Mouse (Mus musculus): ENCODE measurements around the gene Ppp4r1.

Ppp4r1 gene

GRCm38 (mm10) chr17:65802026-65802425, 19.7 kb downstream of the Ppp4r1 start:
- DNase-seq (ENCODE audit: low spot score) = no peak

GRCm38 (mm10) chr17:65805966-65806365, 23.6 kb downstream of the Ppp4r1 start:
- DNase-seq (ENCODE audit: low spot score) = no peak

GRCm38 (mm10) chr17:65806416-65806815, 24.0 kb downstream of the Ppp4r1 start:
- no peak for DNase-seq (ENCODE audit: low spot score)

- DNase-seq (ENCODE audit: low spot score) = no peak
These were observed 28.7 kb downstream of the Ppp4r1 start for GRCm38 (mm10) chr17:65811032-65811431.

GRCm38 (mm10) chr17:65813763-65814162, 31.4 kb downstream of the Ppp4r1 start:
- DNase-seq (ENCODE audit: low spot score) = no peak

- DNase-seq (ENCODE audit: low spot score) = no peak
These were observed 37.8 kb downstream of the Ppp4r1 start for GRCm38 (mm10) chr17:65820197-65820596.

GRCm38 (mm10) chr17:65822423-65822822, 40.0 kb downstream of the Ppp4r1 start:
- no peak for DNase-seq (ENCODE audit: low spot score)

- DNase-seq (ENCODE audit: low spot score) = no peak
These were observed 41.9 kb downstream of the Ppp4r1 start for GRCm38 (mm10) chr17:65824246-65824645.

DNA sequence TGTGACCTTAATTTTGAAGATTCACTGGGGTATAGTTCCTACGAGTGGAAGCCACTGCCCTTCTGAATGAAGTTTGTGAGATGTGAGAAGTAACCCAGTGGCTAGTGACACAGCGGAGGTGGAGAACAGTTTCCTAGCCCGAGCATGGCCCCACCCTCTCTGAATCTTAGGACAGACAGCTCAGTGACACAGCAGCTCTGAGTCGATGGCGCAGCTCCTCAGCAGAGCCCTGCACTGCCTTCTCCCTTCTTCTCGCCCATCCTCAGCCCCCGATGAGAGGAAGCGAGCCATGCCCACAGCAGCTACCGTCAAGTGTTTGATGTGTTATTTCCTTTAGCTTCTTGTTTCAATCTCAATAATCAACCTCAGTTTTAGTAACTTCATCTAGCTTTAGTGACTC, 43.9 kb downstream of the Ppp4r1 start:
- DNase-seq (ENCODE audit: low spot score) = no peak

DNA sequence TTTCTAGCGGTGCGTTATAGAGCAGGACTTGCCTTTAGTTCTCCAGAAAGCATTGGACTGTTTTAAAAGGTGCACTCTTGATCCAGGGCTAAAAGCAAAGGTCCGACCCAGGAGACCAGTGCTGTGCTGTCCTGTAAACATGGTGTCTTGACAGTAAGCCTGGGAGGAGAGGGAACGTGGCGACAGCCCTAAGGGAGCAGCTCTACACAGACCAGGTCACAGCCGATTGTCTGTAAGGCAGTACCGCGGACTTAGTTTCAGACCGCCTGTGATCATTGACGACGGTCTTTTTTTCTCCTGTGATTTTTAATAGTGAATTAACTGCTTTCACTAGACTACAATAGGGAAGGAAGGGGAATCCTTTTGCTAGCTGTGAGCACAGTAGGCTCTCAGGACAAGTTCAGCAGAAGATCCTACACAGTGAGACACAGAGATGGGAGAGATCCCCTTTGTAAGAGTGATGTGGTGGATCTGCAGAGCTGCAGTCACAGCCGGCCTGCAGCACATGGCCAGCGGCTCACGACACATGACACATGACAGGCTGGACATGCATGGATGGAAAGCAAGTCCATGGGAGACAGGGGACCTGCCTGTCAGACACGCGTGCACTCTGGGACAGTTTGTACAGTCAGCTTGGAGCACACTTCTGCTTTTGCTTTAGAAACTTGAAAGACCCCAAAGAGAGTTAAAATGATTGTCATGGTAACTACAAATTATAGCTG, 44.9 kb downstream of the Ppp4r1 start:
- DNase-seq (ENCODE audit: low spot score) = no peak

DNA sequence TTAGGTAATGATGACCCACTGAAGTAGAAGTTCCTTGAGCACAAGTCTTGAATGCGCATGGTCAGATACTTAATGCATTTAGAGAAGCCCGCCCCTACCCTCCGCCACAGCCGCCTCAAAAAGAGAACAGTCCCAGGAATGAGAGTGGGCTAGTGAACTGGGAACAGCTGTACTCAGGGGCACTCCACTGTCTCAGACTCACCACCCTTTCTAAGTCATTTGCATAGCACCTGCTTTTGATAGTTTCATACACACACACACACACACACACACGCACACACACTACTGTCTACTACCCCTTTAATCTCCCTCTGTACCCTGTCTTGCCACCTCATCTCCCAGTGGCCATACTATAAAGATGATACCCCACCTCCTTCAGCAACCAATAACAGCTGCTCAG, 45.5 kb downstream of the Ppp4r1 start:
- DNase-seq (ENCODE audit: low spot score) = no peak

DNA sequence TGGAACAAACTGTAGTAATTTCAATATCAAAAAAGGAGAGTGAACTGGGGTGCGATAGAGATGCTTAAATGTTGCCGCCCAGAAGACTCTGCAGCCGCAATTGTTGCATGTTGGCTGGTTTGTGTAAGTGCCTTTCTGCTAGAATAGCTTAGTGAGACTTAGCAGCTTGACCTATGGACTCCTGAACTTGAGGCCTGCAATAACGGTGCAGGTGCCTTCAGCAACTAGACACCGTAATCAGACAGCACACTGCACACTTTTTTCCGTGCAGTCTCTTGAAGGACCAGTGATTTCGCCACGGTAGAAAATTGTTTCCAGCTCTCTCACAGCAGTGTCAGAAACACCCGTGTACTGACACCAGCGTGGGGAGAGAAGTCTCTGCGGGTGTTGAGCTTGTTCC, 46.6 kb downstream of the Ppp4r1 start:
- DNase-seq (ENCODE audit: low spot score) = no peak

DNA sequence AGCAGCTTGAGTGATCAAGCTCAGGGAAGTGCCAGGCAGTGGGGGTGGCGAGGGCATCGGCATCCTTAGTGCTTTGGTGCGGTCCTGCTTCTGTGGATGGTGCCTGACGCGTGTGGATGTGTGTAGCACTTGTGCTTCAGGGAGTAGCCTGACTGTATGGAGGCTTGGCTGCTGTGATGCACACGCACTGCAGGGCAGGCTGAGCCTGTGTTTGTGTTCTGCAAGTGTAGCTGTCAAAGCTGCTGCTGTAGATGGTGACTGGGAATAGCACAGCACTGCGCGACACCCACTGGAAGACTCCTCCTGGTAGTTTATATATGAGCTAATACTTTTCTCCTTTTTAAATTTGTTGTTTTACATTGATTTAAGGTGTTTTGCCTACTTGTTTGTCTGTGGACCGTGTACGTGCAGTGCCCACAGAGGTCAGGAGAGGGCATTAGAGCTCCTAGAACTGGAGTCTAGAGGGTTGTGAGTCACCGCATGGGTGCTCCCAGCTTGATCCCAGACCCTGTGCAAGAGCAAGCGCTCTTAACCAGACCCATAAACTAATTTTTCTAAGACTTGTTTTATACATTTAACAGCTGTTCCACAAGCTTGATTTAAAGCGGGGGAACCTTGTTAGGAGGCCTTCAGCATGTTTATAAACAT, 48.0 kb downstream of the Ppp4r1 start:
- DNase-seq (ENCODE audit: low spot score) = no peak

DNA sequence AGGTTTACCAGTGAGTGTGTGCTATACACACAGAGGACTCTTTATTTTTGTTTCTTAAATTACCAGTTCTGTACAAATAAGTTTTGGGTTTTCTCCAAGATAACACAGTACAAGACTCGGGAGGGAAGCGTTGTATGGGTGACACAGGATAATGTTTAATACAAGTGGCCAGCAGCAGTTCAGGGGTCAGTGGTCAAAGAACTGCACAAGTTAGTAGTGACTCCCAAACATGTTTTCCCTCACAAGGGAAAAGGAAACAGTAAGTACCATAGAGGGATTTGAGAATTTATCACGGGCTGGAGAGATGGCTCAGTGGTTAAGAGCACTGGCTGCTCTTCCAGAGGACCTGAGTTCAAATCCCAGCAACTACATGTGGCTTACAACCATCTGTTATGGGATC, 51.5 kb downstream of the Ppp4r1 start:
- no peak for DNase-seq (ENCODE audit: low spot score)

- DNase-seq (ENCODE audit: low spot score) = no peak
These were observed 54.4 kb downstream of the Ppp4r1 start for GRCm38 (mm10) chr17:65836746-65837145.

DNA sequence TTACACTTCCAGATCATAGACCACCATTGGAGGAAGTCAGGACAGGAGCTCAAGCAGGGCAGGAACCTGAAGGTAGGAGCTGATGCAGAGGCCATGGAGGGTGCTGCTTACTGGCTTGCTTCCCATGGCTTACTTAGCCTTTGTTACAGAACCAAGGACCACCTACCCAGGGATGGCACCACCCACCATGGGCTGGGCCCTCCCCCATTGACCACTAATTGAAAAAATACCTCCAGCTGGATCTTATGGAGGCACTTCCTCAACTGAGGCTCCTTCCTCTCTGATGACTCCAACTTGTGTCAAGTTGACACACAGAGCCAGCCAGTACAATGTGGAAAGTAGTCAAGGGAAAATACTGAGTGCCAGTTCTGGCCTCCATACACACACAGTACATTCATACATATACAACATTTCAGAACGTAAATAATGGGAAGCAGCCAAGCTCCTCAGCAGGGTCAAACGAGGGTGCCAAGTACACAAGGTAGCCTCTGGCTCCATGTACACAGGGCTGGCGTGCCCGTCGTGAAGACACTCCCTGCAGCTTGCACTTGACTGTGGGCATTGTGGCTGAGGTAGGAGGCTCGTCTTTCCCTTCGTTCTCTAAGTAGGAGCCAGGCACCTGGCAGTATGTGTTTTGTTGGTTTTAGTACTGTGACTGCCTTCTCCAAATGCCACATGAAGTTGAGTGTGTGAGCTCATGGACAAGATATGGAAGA, 57.3 kb downstream of the Ppp4r1 start:
- no peak for DNase-seq (ENCODE audit: low spot score)

GRCm38 (mm10) chr17:65842669-65843381, 60.5 kb downstream of the Ppp4r1 start:
- DNase-seq (ENCODE audit: low spot score) = no peak

DNA sequence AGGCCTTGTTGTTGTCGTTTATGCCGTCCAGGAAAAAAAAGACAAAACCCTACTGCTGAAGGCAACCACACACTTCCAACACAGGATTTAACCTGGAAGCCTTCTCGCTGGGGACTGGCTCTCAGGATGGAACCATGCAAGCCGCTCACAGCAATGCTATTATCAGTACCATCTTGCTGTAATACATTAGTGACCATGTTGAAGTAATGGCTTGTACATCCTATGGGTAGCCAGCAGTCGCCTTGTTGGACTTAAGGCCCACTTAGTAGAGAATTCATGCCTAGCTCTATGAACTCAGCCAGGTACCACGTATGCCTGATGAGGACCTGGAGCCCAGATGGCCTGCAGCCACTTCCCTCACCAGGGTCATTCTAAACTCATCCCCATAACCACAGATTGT, 63.0 kb downstream of the Ppp4r1 start:
- no peak for DNase-seq (ENCODE audit: low spot score)

DNA sequence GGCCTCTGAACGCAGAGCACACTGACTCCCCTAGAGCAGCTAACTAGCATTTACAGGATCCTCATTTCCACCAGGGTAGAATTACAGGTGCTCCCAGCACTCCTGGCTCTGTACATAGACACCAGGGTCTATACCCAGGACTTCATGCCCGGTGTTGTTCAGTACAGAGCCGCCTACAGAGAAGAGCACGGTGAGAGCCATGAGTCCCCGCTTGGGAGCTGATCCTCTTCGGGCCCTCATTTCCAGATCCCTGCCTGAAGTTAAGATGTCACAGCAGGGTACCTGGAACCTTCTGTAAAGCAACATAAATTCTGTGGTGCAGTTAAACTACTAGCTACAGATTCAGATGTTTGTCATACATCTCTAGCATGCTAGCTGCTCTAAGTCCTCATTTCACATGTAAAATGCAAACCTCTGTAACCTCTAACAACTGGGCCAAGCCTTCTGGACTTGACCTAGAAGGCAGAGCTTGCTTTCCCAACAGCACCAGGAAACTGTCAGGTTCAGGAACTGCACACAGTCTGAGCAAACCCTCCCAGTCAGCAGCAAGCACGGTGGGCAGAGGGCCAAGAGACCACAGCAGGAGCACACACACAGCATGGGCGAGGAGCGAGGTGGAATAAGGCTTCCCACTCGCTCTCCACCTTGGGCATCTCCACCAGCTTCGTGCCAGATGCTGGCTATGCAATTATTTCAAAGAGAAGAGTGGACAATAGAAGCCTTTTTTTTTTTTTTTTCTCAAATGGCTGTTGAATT, 65.5 kb downstream of the Ppp4r1 start:
- no peak for DNase-seq (ENCODE audit: low spot score)

DNA sequence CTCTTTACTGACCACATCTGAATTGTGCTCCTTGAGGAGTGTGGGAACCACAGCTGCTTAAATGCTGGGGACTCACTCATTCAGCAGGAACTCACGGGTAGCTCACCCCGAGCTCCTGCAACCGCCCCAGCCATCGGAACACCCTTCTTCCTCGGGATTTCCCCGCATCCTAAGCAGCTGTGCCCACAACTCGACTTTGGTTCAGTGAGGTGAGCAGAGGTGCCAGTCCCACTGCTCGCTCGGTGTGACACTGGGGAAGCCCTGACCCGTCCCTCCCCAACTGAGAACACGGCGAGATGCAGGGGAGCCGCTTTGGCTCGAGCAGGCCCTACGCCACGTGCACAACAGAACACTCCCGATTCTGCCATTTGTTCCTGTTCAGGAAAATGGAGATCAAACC, 68.1 kb downstream of the Ppp4r1 start:
- DNase-seq (ENCODE audit: low spot score) = no peak

GRCm38 (mm10) chr17:65851749-65852148, 69.4 kb downstream of the Ppp4r1 start:
- DNase-seq (ENCODE audit: low spot score) = no peak

GRCm38 (mm10) chr17:65853326-65853725, 71.0 kb downstream of the Ppp4r1 start:
- DNase-seq (ENCODE audit: low spot score) = no peak

All from ovary, adult 18-20 months (tissue).